Mouse (Mus musculus) MEL (cell line): Measurements from ENCODE around the gene Itsn1.

Source experiments
- BHLHE40 ChIP-seq: IDR thresholded peaks from 2 replicates; pipeline ENCODE4 v1.6.1; 2012; ENCODE audit warnings: low read depth, mild to moderate bottlenecking, inconsistent platforms, low read length, improper control_type of control experiment, borderline replicate concordance
- CTCF ChIP-seq, 3 experiments: IDR thresholded peaks in 2 of 3; conservative IDR thresholded peaks in 1 of 3; 2 replicates each; pipeline ENCODE4 v1.5.1; 2011 to 2012; ENCODE audit warnings: low read length in 3 of 3, low read depth in 2 of 3, mild to moderate bottlenecking in 2 of 3, improper control_type of control experiment in 1 of 3, inconsistent platforms in 1 of 3, mixed read lengths in 1 of 3, moderate library complexity in 1 of 3; ENCODE audit not compliant: control insufficient read depth in 1 of 3, insufficient read depth in 1 of 3, poor library complexity in 1 of 3, severe bottlenecking in 1 of 3
- EP300 ChIP-seq, 2 experiments: IDR thresholded peaks; 2 replicates each; pipeline ENCODE4 v1.6.1; 2011; ENCODE audit warnings: improper control_type of control experiment in 2 of 2, low read length in 2 of 2, low read depth in 1 of 2, mild to moderate bottlenecking in 1 of 2
- KAT2A ChIP-seq: conservative IDR thresholded peaks from 2 replicates; pipeline ENCODE4 v1.6.1; 2012; ENCODE audit warnings: low read depth, low read length, improper control_type of control experiment, inconsistent platforms
- MAX ChIP-seq: IDR thresholded peaks from 2 replicates; pipeline ENCODE4 v1.6.1; 2011; ENCODE audit warnings: low read length, improper control_type of control experiment
- POLR2A ChIP-seq, 2 experiments: IDR thresholded peaks; 2 replicates each; pipeline ENCODE4 v1.6.1; 2011 to 2012; ENCODE audit warnings: low read length in 2 of 2, mild to moderate bottlenecking in 2 of 2, control low read depth in 1 of 2, improper control_type of control experiment in 1 of 2, low read depth in 1 of 2, moderate library complexity in 1 of 2; ENCODE audit not compliant: control insufficient read depth in 1 of 2, insufficient read depth in 1 of 2, poor library complexity in 1 of 2
- USF1 ChIP-seq: IDR thresholded peaks from 2 replicates; pipeline ENCODE4 v1.6.1; 2014; ENCODE audit warnings: low read depth, mild to moderate bottlenecking, inconsistent platforms, low read length, improper control_type of control experiment, moderate library complexity
- ZNF384 ChIP-seq: IDR thresholded peaks from 2 replicates; pipeline ENCODE4 v1.6.1; 2012; ENCODE audit warnings: low read depth, mild to moderate bottlenecking, inconsistent platforms, low read length, improper control_type of control experiment

- TF ChIP-seq MAX, result no peak
- no peak for TF ChIP-seq USF1
- TF ChIP-seq BHLHE40, result no peak
- TF ChIP-seq EP300 (IDR thresholded peaks at IDR 0.05; ENCODE audit: low read depth in 1 of 2, low read length in 2 of 2), result no peak
- TF ChIP-seq CTCF (IDR thresholded peaks at IDR 0.05 in 2 of 3, conservative IDR thresholded peaks at IDR 0.05 in 1 of 3; ENCODE audit: control insufficient read depth in 1 of 3, insufficient read depth in 1 of 3, low read depth in 2 of 3, low read length in 3 of 3, poor library complexity in 1 of 3, severe bottlenecking in 1 of 3), result no peak
- TF ChIP-seq ZNF384, result no peak
- no peak for TF ChIP-seq KAT2A
- TF ChIP-seq POLR2A (IDR thresholded peaks at IDR 0.05; ENCODE audit: control insufficient read depth in 1 of 2, insufficient read depth in 1 of 2, low read depth in 1 of 2, low read length in 2 of 2, poor library complexity in 1 of 2), result no peak
These were observed 42.7 kb upstream of the Itsn1 start for GRCm38 (mm10) chr16:91686369-91686768.
